Mouse (Mus musculus) heart, postnatal 0 days (tissue): ENCODE results near the gene Zfhx3.

Experiments
- CTCF ChIP-seq: IDR thresholded peaks from 2 replicates; pipeline ENCODE4 v1.5.1; 2016; ENCODE audit warnings: antibody characterized with exemption, control low read depth, low read depth
- EP300 ChIP-seq: IDR thresholded peaks from 2 replicates; pipeline ENCODE4 v1.6.1; 2016; ENCODE audit warnings: antibody characterized with exemption, low read depth

- TF ChIP-seq CTCF: no peak
- no peak for TF ChIP-seq EP300
These were observed 302.4 kb downstream of the Zfhx3 start for GRCm38 (mm10) chr8:108244636-108245494.
